Mouse (Mus musculus) cerebellum, adult 9-11 months (tissue): ENCODE measurements around the gene Frat2.

Experiments
- DNase-seq: peaks from one replicate; pipeline ENCODE4 v3.0.0; 2022

Gene Frat2

DNA sequence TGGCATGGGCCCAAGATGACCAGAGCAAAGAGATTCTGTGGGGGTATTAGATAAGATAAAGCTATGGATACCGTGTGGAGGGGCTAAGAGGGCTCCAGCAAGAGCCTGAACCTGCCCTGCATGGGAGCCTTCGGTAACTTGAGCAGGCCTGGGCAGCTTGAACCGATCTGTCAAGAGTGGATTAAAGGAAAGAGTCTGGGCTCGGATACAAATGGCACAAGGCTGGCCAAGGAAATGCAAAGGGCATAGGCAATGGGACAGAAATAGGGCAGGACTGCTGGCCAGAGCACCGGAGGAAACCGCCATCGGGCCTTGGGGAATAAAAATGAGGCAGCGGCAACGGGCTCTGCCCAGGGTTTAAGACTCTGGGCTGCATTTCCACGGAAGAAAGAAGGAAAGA lies 30.6 kb downstream of the Frat2 start:
- no peak for DNase-seq

DNA sequence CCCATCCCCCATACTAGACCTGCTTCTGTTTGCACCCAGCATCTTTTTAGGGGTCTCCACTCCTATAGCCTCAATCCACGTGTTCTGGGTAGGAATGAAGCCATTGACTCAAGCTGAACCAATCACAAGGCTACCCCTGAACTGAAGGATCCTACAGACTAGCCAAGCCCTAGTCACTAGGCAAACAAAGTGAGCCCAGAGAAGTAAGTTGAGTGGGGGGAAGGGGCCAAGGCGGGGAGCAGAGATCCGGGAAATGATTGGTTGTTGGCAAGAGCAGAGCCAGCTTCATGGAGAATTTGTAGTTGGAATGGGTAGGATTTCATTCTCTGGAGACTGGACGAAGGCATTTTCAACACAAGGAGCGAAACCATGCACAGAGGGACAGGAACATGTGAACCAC lies 31.0 kb downstream of the Frat2 start:
- no peak for DNase-seq

DNA sequence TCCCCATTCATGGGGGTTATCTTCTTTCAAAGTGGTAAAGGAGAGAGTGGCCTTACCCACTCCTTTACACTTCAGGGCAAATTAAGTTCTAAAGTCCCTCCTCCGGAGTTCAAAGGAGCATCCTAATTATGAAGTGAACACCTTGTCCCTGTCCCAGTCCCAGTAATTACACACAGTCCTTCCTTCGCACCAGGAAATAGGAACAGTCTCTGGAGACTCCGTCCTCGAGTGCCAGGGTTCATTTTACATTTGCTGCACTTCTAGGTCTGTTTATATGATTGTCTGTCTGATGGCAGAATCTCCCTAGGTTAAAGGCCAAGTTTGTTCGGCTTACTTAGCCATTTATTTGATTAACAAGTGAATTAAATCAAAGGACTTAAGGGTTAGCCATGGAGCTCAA lies 31.5 kb downstream of the Frat2 start:
- no peak for DNase-seq

DNA sequence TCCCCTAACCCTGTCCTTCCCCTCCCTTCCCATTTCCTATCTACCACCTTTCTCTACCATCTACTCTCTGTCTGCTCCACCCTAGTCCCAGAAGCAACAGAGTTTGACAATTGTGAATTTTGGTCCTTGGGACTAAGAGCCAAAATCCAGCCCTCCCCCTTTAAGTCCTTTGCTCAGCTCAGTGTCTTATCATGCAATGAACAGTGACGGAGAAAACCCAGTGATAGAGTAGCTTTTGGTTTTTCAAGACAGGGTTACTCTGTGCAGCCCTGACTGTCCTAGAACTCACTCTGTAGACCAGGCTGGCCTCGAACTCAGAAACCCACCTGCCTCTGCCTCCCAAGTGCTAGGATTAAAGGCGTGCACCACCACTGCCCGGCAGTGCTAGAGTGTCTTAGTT lies 34.6 kb downstream of the Frat2 start:
- DNase-seq = no peak

DNA sequence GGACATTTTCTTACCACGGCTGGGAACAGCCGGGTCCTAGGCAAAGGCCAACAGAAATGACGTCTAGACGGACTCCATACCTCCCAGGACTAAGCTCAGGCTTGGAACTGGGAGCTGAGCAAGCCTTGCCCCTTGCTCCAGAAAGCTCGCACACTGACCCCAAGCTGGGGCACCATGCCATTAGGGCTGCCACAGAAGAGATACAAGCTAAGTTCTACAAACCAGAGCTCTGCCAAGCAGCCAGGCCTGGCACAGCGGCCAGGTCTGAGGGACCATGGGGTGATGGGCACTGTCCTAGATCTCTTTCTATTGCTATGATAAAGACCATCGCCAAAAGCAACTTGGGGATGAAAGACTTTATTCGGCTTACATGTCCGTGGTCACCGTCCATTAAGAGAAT lies 35.4 kb downstream of the Frat2 start:
- DNase-seq = no peak

DNA sequence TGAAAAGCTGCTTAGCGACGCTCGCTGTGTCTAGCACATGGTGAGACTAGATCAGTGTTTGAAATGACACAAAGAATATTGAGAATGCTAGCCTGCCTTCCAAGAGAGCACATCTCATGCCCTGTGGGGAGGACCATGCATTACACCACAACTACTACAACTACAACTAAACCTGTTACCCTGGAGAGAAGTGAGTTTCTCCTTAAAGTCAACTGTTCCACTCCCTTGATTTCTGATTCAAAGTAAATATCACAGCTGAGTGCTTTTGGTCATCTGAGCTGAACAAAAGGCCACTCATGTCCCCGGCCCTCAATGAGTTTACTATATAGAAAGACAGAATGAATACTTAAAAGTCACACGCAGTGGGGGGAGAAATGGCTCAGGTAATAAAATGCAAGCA lies 37.9 kb downstream of the Frat2 start:
- DNase-seq = no peak

DNA sequence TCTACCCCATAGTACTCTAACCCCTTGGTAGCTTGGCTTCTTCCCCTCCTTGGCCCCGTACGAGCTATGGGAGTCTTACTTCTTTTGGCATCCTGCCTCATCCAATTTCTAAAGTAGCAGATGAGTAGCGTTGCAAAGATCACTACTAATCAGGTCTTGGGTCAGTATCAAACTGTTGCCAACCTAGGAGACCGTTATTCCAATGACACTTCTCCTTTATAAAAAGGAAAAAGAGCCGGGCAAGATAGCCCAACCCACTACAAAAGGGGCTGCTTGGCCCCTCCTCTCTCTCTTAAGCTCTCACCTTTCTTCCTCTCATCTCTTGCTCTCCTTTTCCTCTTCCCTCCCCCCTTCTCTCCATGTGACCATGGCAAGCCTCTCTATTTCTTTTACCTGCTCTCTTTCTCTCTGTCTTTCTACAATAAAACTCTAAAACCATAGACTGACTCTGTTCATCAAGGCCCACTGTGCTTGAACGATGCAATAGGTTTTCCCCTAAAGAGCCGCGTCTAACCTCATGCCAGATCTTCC lies 39.8 kb downstream of the Frat2 start:
- no peak for DNase-seq

DNA sequence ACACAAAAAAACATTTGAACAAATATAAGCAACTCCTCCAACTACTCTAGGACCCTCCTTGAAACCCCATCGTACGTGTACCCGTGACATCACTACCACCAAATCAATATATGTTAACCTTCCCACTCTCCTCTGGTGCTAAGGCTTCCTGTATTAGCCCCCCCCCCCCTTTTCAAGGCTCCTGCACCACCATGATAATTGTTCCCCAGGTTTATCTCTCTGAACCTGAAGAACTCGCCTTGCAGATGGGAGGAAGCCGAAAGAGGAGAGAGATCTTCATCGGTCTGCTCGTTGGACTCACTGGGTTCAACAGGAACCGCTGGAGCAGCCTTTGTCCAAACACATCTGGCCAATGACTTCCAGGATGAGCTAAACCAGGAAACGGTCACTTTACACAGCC lies 40.4 kb downstream of the Frat2 start:
- DNase-seq = no peak

DNA sequence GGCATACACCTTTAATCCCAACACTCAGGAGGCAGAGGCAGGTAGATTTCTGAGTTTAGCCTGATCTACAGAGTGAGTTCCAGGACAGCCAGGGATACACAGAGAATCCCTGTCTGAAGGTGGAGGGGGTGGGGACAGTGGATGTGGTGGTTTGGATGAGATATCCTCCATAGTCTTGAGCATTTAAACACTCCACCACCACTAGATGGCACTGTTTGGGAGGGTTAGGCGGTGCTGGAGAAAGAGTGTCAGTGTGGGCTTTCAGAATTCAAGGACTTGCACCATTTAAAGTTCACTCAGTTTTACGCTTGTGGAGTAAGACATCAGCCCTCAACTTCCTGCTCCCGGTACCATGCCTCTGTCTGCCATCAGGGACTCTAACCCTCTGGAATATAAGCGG lies 42.1 kb downstream of the Frat2 start:
- DNase-seq = no peak

DNA sequence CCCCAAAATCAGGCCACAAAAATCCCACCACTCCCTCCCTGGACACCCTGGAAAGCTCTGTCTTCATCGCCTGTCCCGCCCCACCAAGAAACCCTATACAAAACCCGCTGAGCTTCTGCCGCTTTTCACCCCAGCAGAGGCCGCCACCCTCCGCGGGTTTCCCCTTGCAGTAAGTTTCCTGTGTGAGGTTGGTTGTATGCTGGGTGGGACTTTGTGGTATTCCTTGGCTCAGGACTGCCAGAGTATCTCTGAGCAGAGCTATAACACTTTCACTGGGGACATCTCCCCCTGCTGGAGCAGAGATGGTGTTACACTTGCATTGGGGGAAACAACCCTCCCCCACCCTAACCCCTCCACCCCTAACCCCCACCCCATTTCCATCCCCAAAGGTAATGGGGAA lies 44.6 kb downstream of the Frat2 start:
- DNase-seq = peak; percentile 34

DNA sequence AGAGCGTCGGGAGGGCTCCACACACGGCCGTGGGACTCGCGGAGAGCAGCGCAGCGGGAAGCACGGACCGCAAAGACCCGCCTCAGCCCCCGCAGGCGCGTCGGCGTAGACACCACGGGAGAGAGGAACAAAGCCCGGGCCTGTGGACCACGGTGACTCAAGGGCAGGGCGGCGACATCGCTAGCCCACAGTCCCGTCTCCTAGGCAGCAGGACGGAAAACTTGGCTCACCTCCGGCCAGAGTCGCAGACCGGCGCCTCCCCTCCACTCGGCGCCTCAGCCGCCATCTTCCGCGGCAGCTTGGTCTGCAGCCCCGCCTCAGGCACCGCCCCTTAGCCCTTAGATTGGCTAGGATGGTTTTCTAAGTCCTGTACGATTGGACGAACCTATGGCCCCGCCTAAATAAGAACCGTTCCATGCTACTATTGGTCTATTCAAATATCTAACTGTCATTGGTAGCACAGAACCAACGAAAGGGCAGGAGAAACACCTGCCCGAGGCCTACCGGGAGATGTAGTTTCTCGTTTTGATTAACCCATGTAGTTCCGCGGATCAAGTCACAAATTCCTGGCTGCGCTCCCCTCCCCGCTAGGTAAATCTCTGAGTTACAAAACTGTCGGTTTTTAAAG lies 46.1 kb downstream of the Frat2 start, which contains the start of gene Arhgap19:
TSS of gene Arhgap19 (minus strand) at position 306 of the 628 bp plus-strand sequence.
- peak; percentile 94 for DNase-seq

DNA sequence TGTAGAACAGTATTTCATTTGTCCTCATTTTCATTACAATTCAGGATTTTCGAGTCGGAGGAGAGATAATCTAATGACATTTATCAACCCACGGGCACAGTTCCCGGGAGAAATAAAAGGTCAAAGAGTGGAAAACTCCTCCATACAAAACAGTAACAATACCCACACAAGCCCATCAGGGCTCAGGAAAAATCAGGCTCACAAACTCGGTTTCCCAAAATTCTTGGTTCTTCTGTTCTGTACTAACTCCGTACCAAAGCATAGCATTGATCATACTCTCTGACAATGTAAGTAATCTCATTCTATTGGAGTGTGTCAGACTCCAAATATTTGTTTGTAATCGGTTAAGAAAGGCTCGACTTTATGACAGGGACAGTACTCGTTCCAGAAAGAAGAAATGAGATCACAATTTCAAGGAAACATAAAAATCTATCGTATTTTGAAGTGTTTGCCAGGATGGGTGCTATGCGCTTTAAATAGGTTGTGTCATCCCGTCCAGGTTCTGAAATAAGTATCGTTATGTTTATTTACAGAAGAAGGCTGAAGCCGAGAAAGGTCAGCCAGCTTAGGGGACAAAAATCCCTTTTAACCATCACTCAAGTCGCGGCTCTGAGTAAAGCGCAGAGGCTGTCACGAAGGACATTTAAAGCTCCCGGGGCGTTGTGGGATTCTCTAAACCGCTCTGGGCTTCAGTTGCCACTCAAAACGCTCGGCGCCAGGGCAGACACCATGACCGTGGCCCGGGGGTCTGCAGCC lies 46.8 kb downstream of the Frat2 start:
- no peak for DNase-seq

DNA sequence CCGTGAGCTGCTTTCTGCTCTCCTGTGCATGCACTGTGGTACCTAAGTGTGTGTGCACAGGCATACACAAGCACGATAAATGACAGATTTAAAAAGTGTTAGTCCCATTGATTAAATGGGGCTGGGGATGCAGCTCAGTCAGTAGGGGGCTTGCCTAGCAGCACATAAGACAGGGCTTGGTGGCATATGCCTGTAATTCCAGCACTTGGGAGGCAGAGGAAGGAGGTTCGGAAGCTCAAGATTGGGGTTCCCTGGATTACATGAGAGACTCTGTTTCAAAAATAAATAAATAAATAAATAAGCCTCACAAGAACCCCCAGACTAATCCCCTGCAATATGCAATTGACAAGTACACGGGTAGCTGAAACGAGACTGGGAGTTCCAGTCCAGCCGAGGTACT lies 47.5 kb downstream of the Frat2 start:
- no peak for DNase-seq

DNA sequence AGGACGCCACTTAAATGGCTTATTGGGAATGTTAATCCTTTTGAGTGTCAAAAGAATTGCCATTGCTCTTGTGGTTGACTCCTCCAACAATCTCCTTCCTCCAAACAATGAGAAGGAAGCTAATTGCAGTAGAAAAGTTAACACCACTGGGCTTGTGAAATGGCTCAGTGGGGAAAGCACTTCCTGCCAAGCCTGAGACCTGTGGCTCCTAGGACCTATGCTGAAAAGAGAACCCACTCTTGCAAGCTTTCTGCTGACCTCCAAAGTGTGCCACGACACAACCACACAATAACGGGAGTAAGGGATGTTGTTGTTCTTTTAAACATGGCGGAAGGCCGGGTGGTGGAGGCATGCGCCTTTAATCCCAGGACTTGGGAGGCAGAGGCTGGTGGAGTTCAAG lies 50.4 kb downstream of the Frat2 start:
- no peak for DNase-seq

DNA sequence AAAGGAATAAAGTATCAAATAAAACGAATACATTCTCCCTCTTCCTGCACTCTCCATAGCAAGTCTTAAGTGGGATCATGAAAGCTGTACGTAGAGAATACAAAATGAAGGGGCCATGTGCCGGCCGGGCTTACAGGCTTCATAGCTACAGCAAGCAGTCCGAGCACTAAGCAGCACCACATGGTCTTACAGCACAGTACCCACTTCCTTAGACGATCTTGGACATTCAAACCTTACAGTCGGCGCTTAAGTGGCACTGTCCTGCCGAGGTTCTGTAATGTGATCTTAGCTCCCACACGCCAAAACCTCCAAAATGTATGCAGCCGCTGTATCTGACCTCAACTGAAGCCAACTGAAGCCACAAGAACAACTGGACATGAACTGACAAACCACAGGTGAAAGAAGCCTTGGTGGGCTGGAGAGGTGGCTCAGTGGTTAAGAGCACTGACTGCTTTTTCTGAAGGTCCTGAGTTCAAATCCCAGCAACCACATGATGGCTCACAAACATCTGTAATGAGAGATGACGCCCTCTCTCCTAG lies 51.1 kb downstream of the Frat2 start:
- DNase-seq = no peak

DNA sequence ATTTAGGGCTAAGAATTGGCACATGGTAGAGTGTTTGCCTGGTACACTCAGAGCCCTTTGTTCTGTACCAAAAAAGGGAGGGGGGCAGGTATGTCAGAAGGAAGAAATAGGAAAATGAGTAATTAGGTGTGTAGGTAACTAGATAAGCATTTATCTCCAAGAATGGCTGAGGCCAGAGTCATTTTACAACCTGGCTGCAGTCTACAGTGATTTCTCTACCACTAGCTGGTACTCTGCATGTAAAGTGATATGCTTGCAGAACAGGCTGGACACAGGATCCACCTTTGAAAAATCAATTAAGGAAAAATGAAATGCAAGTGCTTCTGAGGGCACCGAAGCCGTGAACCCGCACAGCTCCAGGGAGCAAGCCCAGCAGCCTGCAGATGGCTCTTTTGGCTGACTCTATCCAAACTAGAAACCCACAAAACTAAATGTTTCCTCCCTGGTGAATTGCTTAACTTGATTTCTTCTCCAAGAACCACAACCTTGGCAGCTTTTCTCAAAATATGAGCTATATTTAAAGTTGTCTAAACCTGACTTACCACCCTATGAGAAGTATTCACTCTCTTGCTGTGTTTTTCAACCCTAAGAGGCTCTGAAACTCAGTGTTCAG lies 51.7 kb downstream of the Frat2 start:
- no peak for DNase-seq
